Mouse (Mus musculus): ENCODE data around the gene Hist1h3d.

DNA sequence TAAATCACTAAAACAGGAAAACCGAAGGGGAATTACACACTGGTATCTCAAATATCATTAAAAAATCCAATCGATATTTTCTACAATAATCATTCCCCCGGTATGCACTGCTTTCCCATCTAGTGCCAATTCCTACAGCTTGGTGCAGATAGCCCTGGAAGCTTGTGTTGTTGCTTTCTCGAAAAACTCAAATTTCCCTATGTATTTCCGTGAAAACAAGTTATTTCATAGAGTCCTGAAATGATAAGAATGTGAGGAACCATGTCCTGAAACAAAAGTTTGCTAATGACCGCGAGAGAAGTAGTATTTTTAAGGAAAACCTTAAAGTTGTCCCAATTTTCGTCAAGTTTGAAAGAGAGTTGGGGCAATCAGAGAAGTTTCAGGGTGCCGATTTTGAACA lies 21.2 kb upstream of the Hist1h3d start:
- TF ChIP-seq FLI1 (IDR thresholded peaks at IDR 0.05; ENCODE audit: low read length) (no peak), GATA1 (IDR thresholded peaks at IDR 0.05; ENCODE audit: borderline replicate concordance, low read length) (no peak)
